Mouse (Mus musculus) G1E (cell line): ENCODE data around the gene Zfp708.

ENCODE experiments used
- CTCF ChIP-seq: IDR thresholded peaks from 2 replicates; pipeline ENCODE4 v1.5.1; 2012; ENCODE audit warnings: low read depth, low read length, inconsistent platforms, mixed read lengths
- GATA2 ChIP-seq: IDR thresholded peaks from 2 replicates; pipeline ENCODE4 v1.6.1; 2012; ENCODE audit warnings: low read depth, low read length, inconsistent platforms, borderline replicate concordance
- TAL1 ChIP-seq: conservative IDR thresholded peaks from 2 replicates; pipeline ENCODE4 v1.6.1; 2012; ENCODE audit warnings: low read depth, low read length, inconsistent platforms, mixed read lengths

DNA sequence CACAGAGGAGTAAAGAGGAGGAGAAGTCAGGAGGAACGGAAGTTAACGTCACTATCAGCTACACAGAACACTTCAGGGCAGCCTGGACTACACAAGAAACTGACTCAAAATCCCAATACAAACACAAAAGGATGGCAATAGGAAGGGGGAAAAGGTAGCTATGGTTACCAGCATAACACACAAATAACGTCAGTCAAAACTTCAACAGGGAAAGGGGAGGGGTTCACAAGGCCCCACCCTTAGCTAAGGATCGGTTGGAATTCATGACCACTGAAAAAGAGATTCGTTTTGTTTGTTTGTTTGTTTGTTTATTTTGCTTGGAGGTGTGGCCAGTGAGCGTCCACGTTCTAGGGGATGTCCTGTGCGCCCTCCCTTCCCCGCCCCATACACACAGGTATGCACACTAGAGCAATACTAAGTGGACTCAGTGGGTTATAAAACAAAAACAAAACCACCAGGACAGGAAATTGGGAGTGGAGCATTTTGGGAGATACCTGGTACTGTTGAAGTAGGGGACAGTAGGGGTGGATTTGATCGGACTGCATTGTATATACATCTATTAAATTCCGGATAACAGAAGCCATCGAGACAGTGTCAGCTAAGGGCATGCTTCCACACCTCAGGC is 37.5 kb downstream of the Zfp708 start:
- TF ChIP-seq CTCF: no peak
- no peak for TF ChIP-seq TAL1
- no peak for TF ChIP-seq GATA2
